Mouse (Mus musculus): ENCODE measurements at regions not wholly inside any gene's neighbourhood (a gene's known extent, or its start where the extent isn't known, plus 50 kb on each side); places are given as distances from the start of the nearest gene placed in this dataset.

DNA sequence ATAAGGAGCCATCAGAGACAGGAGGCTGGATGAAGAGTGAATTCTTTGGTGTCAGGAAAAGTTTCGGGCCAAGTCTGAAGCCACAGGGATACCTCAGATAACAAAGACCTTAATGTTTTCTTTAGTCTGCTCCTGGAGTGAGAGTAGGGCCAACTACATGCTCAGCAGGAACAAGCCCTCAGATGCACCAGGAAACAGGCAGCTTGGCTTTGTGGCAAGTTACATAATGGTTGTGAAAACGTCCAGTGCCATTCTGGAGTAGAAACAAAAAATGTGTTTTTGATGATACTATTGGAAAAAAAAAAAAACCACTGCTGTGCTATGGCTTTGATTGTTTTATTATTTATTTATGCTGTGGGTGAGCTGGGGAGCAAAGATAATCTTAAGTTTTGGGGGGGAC is 452.2 kb upstream of the Mon1b start:
- DNase-seq (no peak), ATAC-seq (ENCODE audit: insufficient read depth) (no peak)
- H3K36me3 ChIP-seq (ENCODE audit: insufficient read depth): no peaks in the 10 kb centered on the region
- H3K4me3 ChIP-seq (ENCODE audit: low read depth, low read length): no peak overlapping the region
- no peaks in the 10 kb centered on the region for H3K27me3 ChIP-seq (ENCODE audit: insufficient read depth, low read length)
- no peak overlapping the region for H3K27ac ChIP-seq (ENCODE audit: low read depth)
- TF ChIP-seq CTCF (IDR thresholded peaks at IDR 0.05; ENCODE audit: low read depth): no peak
- H3K9ac ChIP-seq: no peak overlapping the region
- H3K4me1 ChIP-seq (ENCODE audit: insufficient read depth): no peaks in the 10 kb centered on the region
- 6% methylated on average over 2 of the region's 2 CpGs for WGBS
- no peaks in the 10 kb centered on the region for H3K9me3 ChIP-seq (ENCODE audit: low read depth, low read length)
- no peak overlapping the region for H3K4me2 ChIP-seq

DNA sequence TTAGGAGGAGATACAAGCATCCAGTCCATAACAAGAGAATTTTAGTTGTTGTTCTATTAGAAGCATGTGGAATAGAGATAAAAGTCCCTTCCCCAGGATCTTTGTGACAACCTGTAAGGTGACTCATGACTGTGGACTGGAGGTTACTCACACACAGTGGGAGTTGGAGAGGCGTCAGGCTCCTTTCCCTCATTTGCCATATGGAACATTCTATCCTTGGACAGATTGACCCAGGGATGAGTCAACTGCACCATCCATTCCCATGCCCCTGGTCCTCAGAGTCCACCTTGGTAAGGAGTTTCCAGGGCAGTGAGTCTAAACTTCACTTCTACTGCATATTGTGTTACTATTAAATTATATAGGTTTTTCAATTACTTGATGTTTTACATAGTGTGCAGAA is 444.9 kb upstream of the Mon1b start:
- WGBS: 54% methylated on average over 1 of the region's 1 CpGs
- H3K9ac ChIP-seq: no peak overlapping the region
- H3K27me3 ChIP-seq (ENCODE audit: insufficient read depth, low read length): no peaks in the 10 kb centered on the region
- ATAC-seq (ENCODE audit: insufficient read depth): no peak
- no peaks in the 10 kb centered on the region for H3K36me3 ChIP-seq (ENCODE audit: insufficient read depth)
- no peaks in the 10 kb centered on the region for H3K9me3 ChIP-seq (ENCODE audit: low read depth, low read length)
- no peaks in the 10 kb centered on the region for H3K4me1 ChIP-seq (ENCODE audit: insufficient read depth)
- DNase-seq: no peak
- H3K27ac ChIP-seq (ENCODE audit: low read depth): no peak overlapping the region
- TF ChIP-seq CTCF (IDR thresholded peaks at IDR 0.05; ENCODE audit: low read depth): no peak
- no peak overlapping the region for H3K4me3 ChIP-seq (ENCODE audit: low read depth, low read length)
- H3K4me2 ChIP-seq: no peak overlapping the region

DNA sequence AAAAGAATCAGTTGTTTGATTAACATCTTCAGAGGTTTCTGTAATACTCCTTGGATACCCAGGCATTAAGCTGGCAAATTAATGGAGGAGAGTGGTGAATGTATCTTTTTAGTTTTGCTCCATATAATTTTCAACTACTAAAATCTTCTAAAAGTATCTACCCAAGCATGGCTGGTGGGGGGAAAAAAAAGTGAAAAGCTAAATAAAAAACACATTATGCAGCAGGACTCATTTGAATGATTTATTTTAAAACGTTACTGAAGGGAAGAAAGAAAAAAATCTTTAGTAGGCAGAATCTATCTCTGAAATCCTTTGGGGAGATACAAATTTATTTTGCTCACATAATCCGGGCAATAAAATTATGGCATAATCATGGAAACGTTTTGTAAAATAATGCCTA is 443.9 kb upstream of the Mon1b start:
- DNase-seq: no peak
- TF ChIP-seq CTCF (IDR thresholded peaks at IDR 0.05; ENCODE audit: low read depth): no peak
- Histone ChIP-seq H3K27me3 (ENCODE audit: insufficient read depth, low read length) (no peaks in the 10 kb centered on the region), H3K4me2 (no peak overlapping the region), H3K36me3 (ENCODE audit: insufficient read depth) (no peaks in the 10 kb centered on the region), H3K9ac (no peak overlapping the region), H3K9me3 (ENCODE audit: low read depth, low read length) (no peaks in the 10 kb centered on the region), H3K27ac (ENCODE audit: low read depth) (no peak overlapping the region), H3K4me3 (ENCODE audit: low read depth, low read length) (no peak overlapping the region), H3K4me1 (ENCODE audit: insufficient read depth) (no peaks in the 10 kb centered on the region)
- ATAC-seq (ENCODE audit: insufficient read depth): no peak
- 77% methylated on average over 3 of the region's 3 CpGs for WGBS

Data from lung, embryonic 14.5 days (tissue).